Mouse (Mus musculus): Measurements from ENCODE around the gene Def8.
"Not testable (repeated sequence)": the region's sequence is repeated elsewhere in the genome, so short reads cannot be mapped to it uniquely, and the experiment has no call there.

The Def8 gene

GRCm38 (mm10) chr8:123441788-123442187 is 18.5 kb downstream of the Def8 start:
- no peak for DNase-seq

- no peak for DNase-seq
Measured at GRCm38 (mm10) chr8:123442351-123442750, 19.0 kb downstream of the Def8 start.

- DNase-seq, result peak; percentile 91
Measured at GRCm38 (mm10) chr8:123442871-123443575, 19.7 kb downstream of the Def8 start.

- no peak for DNase-seq
Measured at GRCm38 (mm10) chr8:123443576-123443921, 20.2 kb downstream of the Def8 start.

- no peak for DNase-seq
Measured at GRCm38 (mm10) chr8:123444131-123444530, 20.8 kb downstream of the Def8 start.

- DNase-seq, result no peak
Measured at GRCm38 (mm10) chr8:123445981-123446380, 22.7 kb downstream of the Def8 start.

- DNase-seq, result no peak
Measured at GRCm38 (mm10) chr8:123446799-123447198, 23.5 kb downstream of the Def8 start.

GRCm38 (mm10) chr8:123450783-123451182 is 27.5 kb downstream of the Def8 start:
- no peak for DNase-seq

GRCm38 (mm10) chr8:123451747-123452146 is 28.4 kb downstream of the Def8 start:
- DNase-seq, result not testable (repeated sequence)

GRCm38 (mm10) chr8:123452149-123452548 is 28.8 kb downstream of the Def8 start:
- no peak for DNase-seq

- DNase-seq, result no peak
Measured at GRCm38 (mm10) chr8:123453291-123453690, 30.0 kb downstream of the Def8 start.

- DNase-seq, result no peak
Measured at GRCm38 (mm10) chr8:123453951-123454350, 30.6 kb downstream of the Def8 start.

GRCm38 (mm10) chr8:123454559-123454958 is 31.2 kb downstream of the Def8 start:
- no peak for DNase-seq

- no peak for DNase-seq
Measured at GRCm38 (mm10) chr8:123463651-123464050, 40.3 kb downstream of the Def8 start.

GRCm38 (mm10) chr8:123467476-123467875 is 44.1 kb downstream of the Def8 start:
- no peak for DNase-seq

GRCm38 (mm10) chr8:123472991-123473390 is 49.7 kb downstream of the Def8 start:
- not testable (repeated sequence) for DNase-seq

GRCm38 (mm10) chr8:123474549-123474948 is 51.2 kb downstream of the Def8 start:
- DNase-seq, result not testable (repeated sequence)

- no peak for DNase-seq
Measured at GRCm38 (mm10) chr8:123476911-123477736, 53.8 kb downstream of the Def8 start.

- peak; percentile 95 for DNase-seq
Measured at GRCm38 (mm10) chr8:123477737-123478258, 54.5 kb downstream of the Def8 start, which contains the start of gene Afg3l1. Gene Afg3l1 (plus strand): TSS chr8:123477903.

GRCm38 (mm10) chr8:123478456-123479218 is 55.3 kb downstream of the Def8 start:
- DNase-seq, result no peak

GRCm38 (mm10) chr8:123482627-123483026 is 59.3 kb downstream of the Def8 start:
- no peak for DNase-seq

- DNase-seq, result no peak
Measured at GRCm38 (mm10) chr8:123491280-123492075, 68.2 kb downstream of the Def8 start.
